Mouse (Mus musculus) yolk sac, embryonic 10.5 days (tissue): ENCODE results near the gene Olfr653.

ENCODE experiments used
- DNase-seq: peaks from one replicate; pipeline ENCODE4 v3.0.0-alpha.2; 2017; ENCODE audit warnings: low spot score

Gene Olfr653

GRCm38 (mm10) chr7:104577014-104577413 is at the start of gene Olfr653:
TSS of gene Olfr653 (plus strand) at chr7:104577314.
- DNase-seq: no peak

GRCm38 (mm10) chr7:104549833-104550232 is 27.3 kb upstream of the Olfr653 start, which contains the start of gene Olfr651:
TSS of gene Olfr651 (plus strand) at chr7:104550133.
- DNase-seq: no peak

GRCm38 (mm10) chr7:104552700-104553099 is 24.4 kb upstream of the Olfr653 start:
- no peak for DNase-seq

GRCm38 (mm10) chr7:104560601-104561000 is 16.5 kb upstream of the Olfr653 start, which contains the start of gene Olfr652:
TSS of gene Olfr652 (plus strand) at chr7:104560901.
- no peak for DNase-seq

- DNase-seq: no peak
These were observed 3.7 kb downstream of the Olfr653 start for GRCm38 (mm10) chr7:104580846-104581245.

GRCm38 (mm10) chr7:104581429-104581828 is 4.3 kb downstream of the Olfr653 start:
- DNase-seq: no peak

GRCm38 (mm10) chr7:104586725-104587124 is 9.6 kb downstream of the Olfr653 start, which contains the start of gene Olfr654:
TSS of gene Olfr654 (plus strand) at chr7:104587025.
- no peak for DNase-seq

GRCm38 (mm10) chr7:104588274-104588673 is 11.2 kb downstream of the Olfr653 start:
- no peak for DNase-seq

- DNase-seq: no peak
These were observed 24.6 kb downstream of the Olfr653 start, which contains the start of gene Olfr655 for GRCm38 (mm10) chr7:104601679-104602078. TSS of gene Olfr655 (minus strand) at chr7:104601779.

GRCm38 (mm10) chr7:104603173-104603572 is 26.1 kb downstream of the Olfr653 start:
- peak; percentile 6 for DNase-seq

GRCm38 (mm10) chr7:104604727-104605126 is 27.6 kb downstream of the Olfr653 start:
- no peak for DNase-seq

- DNase-seq: no peak
These were observed 36.5 kb downstream of the Olfr653 start, which contains the start of gene Olfr656 for GRCm38 (mm10) chr7:104613655-104614054. TSS of gene Olfr656 (plus strand) at chr7:104613955.

- DNase-seq: no peak
These were observed 47.4 kb downstream of the Olfr653 start, which contains the start of gene Olfr657 for GRCm38 (mm10) chr7:104624494-104624893. TSS of gene Olfr657 (plus strand) at chr7:104624794.
